Mouse (Mus musculus) lung, postnatal 0 days (tissue): ENCODE results near the gene Tmem213.

ENCODE experiments used
- CTCF ChIP-seq: IDR thresholded peaks from 2 replicates; pipeline ENCODE4 v1.5.1; 2016; ENCODE audit warnings: antibody characterized with exemption, mild to moderate bottlenecking
- EP300 ChIP-seq: IDR thresholded peaks from 2 replicates; pipeline ENCODE4 v1.6.1; 2016; ENCODE audit warnings: antibody characterized with exemption, mild to moderate bottlenecking, control low read depth

- TF ChIP-seq CTCF (no peak), EP300 (no peak)
These were observed 51.5 kb downstream of the Tmem213 start for GRCm38 (mm10) chr6:38160556-38160955.
